ENCODE assay signal across 16 mouse cellular contexts in genomic region chr7:132748076-132748769, GRCm38 (mm10).
DNase-seq lines count a peak whose midpoint lies in the region; ATAC-seq lines count a peak whose summit lies in the region.
"Had no signal": no experiment of that assay in that cellular context is flagged by ENCODE, and none has a peak within 500 bp of the region (broad histone marks: within the 10 kb centered on the region; RNA-seq: fewer than 3 reads in every experiment).

No protein-coding gene starts in this region.

- no peak overlapping the region for H3K4me2 ChIP-seq in limb, embryonic 13.5 days (replicated peaks)
- no peak overlapping the region for H3K4me2 ChIP-seq in limb, embryonic 15.5 days
- H3K4me2 ChIP-seq: heart, embryonic 13.5 days; hindbrain, embryonic 15.5 days; neural tube, embryonic 15.5 days had no signal

- H3K9ac ChIP-seq in limb, embryonic 13.5 days, result no peak overlapping the region
- no peak overlapping the region for H3K9ac ChIP-seq in limb, embryonic 15.5 days
- H3K9ac ChIP-seq: forebrain, postnatal 0 days; heart, embryonic 13.5 days; hindbrain, embryonic 15.5 days; neural tube, embryonic 15.5 days had no signal

- peaks cover 21% of the 10 kb centered on the region for H3K4me1 ChIP-seq in limb, embryonic 13.5 days
- no peaks in the 10 kb centered on the region; the same call in 1 of the 2 replicates for H3K4me1 ChIP-seq in limb, embryonic 10.5 days
- H3K4me1 ChIP-seq in brown adipose tissue, adult 24 weeks (ENCODE audit: control insufficient read depth, insufficient read depth, insufficient read length, low read length), result peaks cover 48% of the 10 kb centered on the region
- H3K4me1 ChIP-seq in limb, embryonic 15.5 days, result peaks cover 23% of the 10 kb centered on the region

- peak; percentile 51 to 55 for DNase-seq in heart, postnatal 10 days
- DNase-seq in heart, postnatal 25 days (ENCODE audit: low spot score), result no peak
- DNase-seq in limb, embryonic 10.5 days (ENCODE audit: low spot score), result no peak
- DNase-seq in c-Kit-positive CD71-positive TER-119-positive erythroid progenitor cells, embryonic 14.5 days (ENCODE audit: low spot score), result no peak
- DNase-seq: adrenal gland, postnatal 14 days; embryo, embryonic 11 days; forebrain, postnatal 0 days; layer of hippocampus, postnatal 36 days; lung, adult 2 months had no signal

- H3K27ac ChIP-seq in limb, embryonic 13.5 days, result no peak overlapping the region
- H3K27ac ChIP-seq in limb, embryonic 10.5 days, result no peak overlapping the region
- H3K27ac ChIP-seq in brown adipose tissue, adult 24 weeks (replicated peaks; ENCODE audit: low read depth, low read length), result peak overlapping the region; percentile 45; the same call in 1 of the 2 replicates
- H3K27ac ChIP-seq in limb, embryonic 15.5 days, result no peak overlapping the region
- H3K27ac ChIP-seq: heart, embryonic 13.5 days; hindbrain, embryonic 15.5 days; neural tube, embryonic 15.5 days had no signal

- ATAC-seq in limb, embryonic 13.5 days (ENCODE audit: low FRiP score, low read depth), result peak; percentile 61
- peak; percentile 28; the same call in 1 of the 2 replicates for ATAC-seq in limb, embryonic 15.5 days (ENCODE audit: insufficient number of reproducible peaks, low FRiP score, low TSS enrichment, low read depth)
- ATAC-seq: forebrain, postnatal 0 days had no signal

- no peak overlapping the region for H3K4me3 ChIP-seq in limb, embryonic 13.5 days
- no peak overlapping the region for H3K4me3 ChIP-seq in limb, embryonic 10.5 days
- H3K4me3 ChIP-seq in brown adipose tissue, adult 24 weeks (ENCODE audit: insufficient read depth, low read depth, low read length), result no peak overlapping the region
- H3K4me3 ChIP-seq in limb, embryonic 15.5 days, result no peak overlapping the region
- H3K4me3 ChIP-seq: erythroblast, embryonic 14.5 days; heart, embryonic 13.5 days; hindbrain, embryonic 15.5 days; neural tube, embryonic 15.5 days had no signal

- H3K36me3 ChIP-seq in limb, embryonic 13.5 days, result peaks cover 23% of the 10 kb centered on the region
- peaks cover 49% of the 10 kb centered on the region for H3K36me3 ChIP-seq in limb, embryonic 10.5 days
- H3K36me3 ChIP-seq in limb, embryonic 15.5 days, result 0 out of 2 replicates have a peak, but pooled peaks cover 5% of the 10 kb centered on the region
- H3K36me3 ChIP-seq: hindbrain, embryonic 15.5 days; neural tube, embryonic 15.5 days had no signal

- no peaks in the 10 kb centered on the region for H3K9me3 ChIP-seq in limb, embryonic 13.5 days
- H3K9me3 ChIP-seq in limb, embryonic 10.5 days (replicated peaks), result no peaks in the 10 kb centered on the region
- H3K9me3 ChIP-seq in limb, embryonic 15.5 days, result no peaks in the 10 kb centered on the region
- H3K9me3 ChIP-seq: heart, embryonic 13.5 days; hindbrain, embryonic 15.5 days; neural tube, embryonic 15.5 days had no signal

- H3K27me3 ChIP-seq in limb, embryonic 13.5 days, result no peaks in the 10 kb centered on the region
- H3K27me3 ChIP-seq in limb, embryonic 10.5 days (ENCODE audit: low read depth, poor library complexity, severe bottlenecking), result no peaks in the 10 kb centered on the region
- H3K27me3 ChIP-seq in limb, embryonic 15.5 days, result no peaks in the 10 kb centered on the region
- H3K27me3 ChIP-seq: heart, embryonic 13.5 days; hindbrain, embryonic 15.5 days; neural tube, embryonic 15.5 days had no signal

- 78% methylated on average over 3 of the region's 3 CpGs for WGBS in limb, embryonic 13.5 days
- WGBS in limb, embryonic 10.5 days, result 89% methylated on average over 3 of the region's 3 CpGs
- WGBS in limb, embryonic 15.5 days, result 84% methylated on average over 3 of the region's 3 CpGs

- intact Hi-C loops in heart, postnatal 10 days (cut with DNase I), result no loop called here
- intact Hi-C loops in heart, postnatal 25 days (cut with DNase I), result no loop called here

Comparison
In these comparisons a context has a peak if more than half of its experiments do, and no peak if none do; other contexts are left out.
1. DNase-seq: peak in heart, postnatal 10 days (2 of 2); none in heart, postnatal 25 days (single experiment), limb, embryonic 10.5 days (single experiment) and c-Kit-positive CD71-positive TER-119-positive erythroid progenitor cells, embryonic 14.5 days (single experiment).